Mouse (Mus musculus) NIH3T3 (cell line): Measurements from ENCODE around the gene Myom1.
"Not testable (repeated sequence)": the region's sequence is repeated elsewhere in the genome, so short reads cannot be mapped to it uniquely, and the experiment has no call there.

Source experiments
- DNase-seq: peaks from one replicate; pipeline ENCODE4 v3.0.0-alpha.2; 2012; ENCODE audit warnings: low read depth

The Myom1 gene

DNA sequence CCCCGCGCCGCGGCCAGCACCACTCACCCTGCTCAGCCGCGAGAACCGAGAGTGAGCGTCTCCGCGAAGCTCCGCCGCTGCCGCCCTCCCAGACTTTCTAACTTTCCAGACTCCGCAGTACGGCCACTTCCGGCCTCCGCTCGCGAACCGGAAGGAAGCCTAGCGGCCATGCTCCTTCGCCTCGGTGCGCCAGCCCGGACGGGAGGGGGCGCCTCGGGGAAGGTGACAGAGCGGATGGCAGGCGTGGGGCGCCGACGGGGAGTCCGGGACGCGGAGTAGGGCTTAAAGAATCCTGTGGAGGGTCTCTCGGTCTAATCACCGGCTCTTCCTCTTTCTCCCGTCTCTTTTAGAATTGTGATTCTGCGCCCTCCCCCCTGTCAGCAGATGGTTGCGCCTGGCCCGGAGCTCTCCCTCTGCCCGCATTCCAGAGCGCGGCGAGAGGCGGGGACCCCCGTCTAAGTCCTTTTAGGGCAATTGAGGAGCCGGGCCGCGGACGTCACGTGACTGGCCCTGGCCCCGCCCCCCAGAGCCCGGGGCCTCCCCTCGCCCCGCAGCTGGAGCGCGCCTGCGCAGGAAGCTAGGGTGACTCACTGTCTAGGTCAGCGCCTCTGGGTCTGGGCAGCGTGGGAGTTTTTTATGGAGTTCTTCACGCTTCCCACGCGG, at the start of gene Myom1:
Gene Myom1, plus strand, starts transcription at position 553 of the 663 bp plus-strand sequence.
- DNase-seq, result peak; percentile 100

DNA sequence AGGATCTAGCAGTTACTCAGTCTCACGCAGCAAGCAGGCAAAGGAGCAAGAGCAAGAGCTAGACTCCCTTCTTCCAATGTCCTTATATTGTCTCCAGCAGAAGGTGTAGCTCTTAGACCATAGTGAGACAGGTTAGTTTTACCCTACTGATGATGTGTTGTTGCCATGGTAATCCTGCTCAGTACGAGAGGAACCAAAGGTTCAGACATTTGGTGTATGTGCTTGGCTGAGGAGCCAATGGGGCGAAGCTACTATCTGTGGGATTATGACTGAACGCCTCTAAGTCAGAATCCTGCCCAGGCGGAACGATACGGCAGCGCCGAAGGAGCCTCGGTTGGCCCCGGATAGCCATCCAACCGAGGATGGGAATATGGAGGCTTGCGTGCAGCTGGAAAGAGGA, 38.9 kb upstream of the Myom1 start:
- DNase-seq, result peak; percentile 67

DNA sequence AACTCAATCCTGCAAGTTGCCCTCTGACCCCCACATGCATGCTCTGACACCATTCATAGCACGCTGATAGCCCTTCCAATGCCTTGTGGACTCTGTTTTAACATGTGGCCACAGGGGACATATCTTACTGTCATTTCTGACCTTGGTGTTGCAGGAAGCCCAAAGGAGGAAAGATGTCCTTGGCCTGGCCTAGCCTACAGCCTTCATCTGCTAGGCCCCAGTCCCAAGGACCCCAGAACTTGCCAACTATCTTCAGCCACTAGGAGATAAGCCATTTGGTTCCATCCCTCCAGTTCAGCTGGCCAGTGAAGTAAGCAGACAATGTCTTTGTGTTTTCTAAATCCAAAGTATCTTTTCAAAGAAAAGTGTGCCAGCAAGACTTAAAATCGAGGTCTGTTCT, 37.2 kb upstream of the Myom1 start:
- no peak for DNase-seq

DNA sequence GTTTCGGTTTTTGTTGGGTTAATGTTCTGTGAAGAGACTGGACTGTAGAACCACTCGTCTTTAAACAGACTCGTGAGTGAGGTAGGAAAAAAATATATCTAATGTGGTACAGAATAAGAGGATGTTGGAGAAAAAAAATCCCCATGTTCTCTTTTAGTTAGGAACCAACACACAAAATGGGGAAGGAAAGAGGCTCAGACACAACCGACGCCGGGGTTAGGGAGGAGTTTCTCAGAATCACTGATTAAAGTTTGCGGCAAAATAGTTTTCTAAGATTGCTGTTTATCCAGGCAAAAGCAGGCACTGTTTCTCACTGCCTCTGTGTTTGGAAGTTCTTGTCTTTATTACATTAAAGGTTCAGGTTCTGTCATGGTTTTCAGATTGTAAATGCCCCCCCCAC, 36.3 kb upstream of the Myom1 start:
- DNase-seq, result no peak

DNA sequence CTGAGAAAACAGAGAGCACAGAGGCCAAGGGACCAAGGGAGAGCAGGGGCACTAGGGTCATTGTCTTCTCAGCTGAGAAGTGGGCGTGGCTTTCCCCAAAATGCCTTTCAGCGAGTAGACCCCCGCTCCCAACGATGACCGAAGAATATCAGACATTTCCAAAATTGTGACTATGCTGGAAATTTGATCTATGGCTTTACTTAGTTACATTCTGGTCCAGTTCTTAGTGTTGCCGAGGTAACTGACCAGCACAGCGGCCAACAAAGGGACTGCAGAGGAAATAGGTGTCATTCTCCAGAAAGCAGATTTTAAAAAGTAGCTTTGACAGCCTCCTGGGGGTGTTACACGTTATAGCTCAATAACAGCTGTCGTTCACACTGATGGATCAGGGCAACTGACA, 35.2 kb upstream of the Myom1 start:
- no peak for DNase-seq

DNA sequence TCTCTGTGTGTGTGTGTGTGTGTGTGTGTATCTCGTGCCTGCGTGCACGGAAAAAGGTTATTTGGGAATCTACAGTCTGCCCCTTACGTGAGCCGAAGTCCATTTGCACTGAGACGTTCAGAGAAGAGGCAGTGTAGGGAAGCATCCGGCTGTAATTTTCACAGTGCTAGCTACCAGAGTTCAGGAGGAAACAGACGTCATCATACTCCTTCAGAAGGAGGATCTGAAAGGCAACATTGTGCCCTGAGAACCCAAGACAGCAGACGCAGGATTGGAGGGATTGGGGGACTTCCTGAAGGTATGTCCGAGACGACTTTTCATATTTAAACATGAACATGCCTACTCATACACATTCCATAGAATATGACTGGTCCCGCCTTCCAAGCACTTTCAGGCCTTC, 34.8 kb upstream of the Myom1 start:
- DNase-seq, result no peak

DNA sequence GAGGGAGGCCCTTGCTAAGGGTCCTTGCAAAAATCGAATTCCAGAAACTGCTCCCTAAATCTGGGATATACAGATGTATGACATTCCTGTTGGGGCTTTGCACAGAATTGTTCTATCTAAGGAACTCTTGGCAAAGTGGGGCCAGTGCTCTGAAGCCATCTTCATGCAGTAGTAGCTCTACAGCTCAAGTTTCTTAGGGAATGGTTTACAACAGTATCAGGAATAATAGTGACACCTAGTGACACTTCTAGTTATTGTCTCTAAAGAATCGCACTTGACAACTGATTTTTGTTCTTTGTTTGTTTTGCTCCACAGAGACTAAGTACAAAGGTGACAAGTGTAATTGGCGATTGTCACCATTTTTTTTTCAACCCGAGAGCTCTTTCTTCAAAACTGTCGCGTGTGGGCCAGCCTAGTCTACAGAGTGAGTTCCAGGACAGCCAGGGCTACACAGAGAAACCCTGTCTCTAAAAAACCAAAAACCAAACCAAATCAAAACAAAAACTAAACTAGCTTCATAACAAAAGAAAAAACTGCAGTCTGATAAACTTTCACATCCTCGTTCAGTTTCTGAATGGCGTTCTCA, 33.7 kb upstream of the Myom1 start:
- DNase-seq, result peak; percentile 80

DNA sequence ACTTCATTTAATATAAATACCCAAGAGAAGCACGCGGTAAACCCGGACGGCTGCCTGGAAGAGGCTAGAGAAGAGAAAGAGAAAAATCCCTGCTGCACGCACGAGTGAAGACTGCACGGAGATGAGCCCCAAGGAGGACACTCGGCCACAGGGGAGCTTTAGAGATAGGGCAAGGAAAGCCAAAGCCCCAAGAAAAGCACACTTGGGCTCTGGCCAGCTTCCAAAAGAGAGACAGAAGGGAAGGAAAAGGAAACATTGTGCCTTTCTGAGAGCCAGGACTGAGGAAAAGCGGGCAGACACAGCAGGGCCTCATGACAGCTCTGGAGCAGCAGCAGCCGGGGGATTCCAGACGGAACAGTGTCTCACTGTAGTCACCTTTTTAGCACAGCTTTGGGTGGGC, 31.2 kb upstream of the Myom1 start:
- no peak for DNase-seq

DNA sequence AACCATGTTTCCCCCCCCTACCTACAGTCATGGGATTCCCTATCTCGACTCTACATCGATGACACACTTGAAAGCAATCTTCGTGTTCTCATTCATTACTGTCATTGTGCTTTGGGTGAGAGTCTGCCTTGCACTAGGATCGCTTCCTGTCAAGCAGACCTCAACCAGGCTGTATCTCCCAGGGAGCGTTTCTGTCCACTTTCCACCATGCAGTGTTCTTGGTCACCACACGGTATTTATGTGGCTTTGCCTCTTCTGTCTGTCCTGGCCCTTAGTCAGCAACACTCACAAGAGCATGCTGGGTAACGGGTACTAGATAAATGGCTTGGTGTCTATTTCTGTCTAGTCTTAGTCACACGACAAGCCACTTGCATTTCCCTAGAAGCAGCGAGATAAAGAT, 29.0 kb upstream of the Myom1 start:
- DNase-seq, result no peak

DNA sequence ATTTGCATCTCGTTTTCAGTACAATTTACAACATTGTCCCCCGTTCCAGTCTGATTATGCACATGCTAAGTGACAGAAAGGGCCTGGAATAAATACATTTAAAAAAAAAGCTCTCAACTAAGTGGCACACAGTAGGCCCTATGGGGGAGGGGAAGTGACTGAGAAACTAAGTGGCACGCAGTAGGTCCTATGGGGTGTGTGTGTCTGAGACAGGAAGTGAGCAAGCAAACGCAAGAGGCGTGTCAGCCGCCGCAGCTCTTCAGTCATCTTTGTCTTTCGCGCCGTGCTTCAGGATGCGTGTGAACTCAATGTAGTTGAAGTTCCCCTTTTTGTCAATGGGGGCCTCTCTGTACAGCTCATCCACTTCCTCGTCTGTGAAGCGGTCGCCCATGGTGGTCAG, 28.4 kb upstream of the Myom1 start:
- not testable (repeated sequence) for DNase-seq

DNA sequence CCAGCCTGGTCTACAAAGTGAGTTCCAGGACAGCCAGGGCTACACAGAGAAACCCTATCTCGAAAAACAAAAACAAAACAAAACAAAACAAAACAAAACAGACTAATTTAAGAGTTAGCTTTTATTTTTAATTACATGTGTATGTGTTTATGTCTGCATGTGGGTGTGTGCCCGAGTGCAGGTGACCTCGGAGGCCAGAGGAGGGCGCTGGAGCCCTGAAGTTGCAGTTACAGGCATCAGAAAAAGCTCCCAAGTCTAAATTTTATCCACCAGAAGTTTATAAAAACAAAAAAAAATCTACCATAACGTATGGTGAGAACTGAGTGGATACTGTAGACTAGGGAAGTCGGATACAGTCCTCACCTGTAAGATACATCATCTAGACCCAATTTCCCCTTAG, 24.6 kb upstream of the Myom1 start:
- DNase-seq, result no peak

DNA sequence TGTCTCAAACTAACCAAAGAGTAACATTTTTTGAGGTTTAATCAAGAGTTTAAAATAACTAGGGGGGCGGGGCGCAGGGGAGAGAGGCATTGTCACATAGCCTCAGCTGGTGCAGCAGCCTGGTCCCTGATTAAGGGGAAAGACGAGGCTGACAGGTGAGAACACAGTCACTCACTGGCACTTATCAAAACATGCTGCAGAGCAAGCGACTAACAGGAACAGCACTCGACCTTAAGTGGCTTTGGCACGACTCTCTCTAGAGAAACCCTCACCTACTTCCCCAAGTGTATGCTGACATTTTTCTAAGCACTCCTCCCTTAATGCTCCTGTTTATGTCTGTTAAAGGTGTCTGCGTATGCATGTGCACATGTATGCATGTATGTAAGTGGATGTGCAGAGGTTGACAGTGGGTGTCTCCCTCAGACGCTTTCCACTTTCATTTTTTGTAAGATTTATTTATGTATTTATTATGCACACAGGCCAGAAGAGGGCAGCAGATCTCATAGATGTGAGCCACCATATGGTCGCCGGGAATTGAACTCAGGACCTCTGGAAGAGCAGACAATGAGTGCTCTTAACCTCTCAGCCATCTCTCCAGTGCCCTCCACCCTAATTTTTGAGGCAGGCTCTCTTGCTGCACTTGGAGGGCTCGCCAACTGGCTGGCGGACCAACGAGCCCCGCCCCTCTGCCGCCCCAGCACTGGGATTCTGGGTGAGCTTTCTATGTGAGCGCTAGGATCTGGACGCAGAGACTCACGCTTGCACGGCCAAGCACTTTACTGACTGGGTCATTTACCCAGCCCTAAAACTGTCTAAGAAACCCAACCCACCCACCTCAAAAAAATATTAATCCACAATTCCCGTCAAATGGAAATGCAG, 22.8 kb upstream of the Myom1 start:
- peak; percentile 47 for DNase-seq

DNA sequence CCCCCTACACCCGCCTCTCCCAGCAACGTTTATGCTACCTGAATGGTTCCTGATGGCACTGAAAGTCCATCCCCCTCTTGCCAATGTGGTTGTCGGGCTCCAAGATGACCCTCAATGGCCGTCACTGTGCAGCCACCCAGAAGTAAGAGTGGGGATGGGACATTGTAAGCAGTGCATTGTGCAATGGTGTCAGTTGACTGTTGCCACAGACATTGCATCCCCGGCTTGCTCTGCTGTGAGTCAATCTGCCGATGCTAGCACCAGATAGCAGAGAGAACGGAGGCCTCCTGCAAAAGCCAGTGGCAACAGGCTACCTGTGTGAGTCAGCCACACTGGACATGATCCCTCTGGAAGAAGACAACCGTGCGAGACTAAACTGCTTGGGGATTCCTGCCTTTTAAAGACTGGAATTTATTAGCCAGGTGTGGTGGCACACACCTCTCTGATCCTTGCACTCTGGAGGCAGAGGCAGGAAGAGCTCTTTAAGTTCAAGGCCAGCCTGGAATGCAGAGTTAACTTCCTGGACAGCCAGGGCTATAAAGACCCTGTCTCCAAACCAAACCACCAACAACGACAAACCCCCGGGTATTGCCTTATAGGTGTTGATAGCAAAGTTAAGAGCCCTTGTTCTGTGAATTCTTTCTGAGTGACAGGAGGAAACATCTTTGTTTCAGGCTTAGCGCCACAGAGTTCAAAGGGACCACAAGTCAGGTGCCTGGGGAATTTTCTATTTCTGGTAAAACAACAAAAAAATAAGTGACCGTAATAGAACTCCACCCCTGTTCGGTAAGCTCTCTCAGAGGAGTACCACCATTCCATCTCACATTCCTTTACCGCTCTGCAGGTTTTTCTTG, 16.7 kb upstream of the Myom1 start:
- DNase-seq, result no peak

DNA sequence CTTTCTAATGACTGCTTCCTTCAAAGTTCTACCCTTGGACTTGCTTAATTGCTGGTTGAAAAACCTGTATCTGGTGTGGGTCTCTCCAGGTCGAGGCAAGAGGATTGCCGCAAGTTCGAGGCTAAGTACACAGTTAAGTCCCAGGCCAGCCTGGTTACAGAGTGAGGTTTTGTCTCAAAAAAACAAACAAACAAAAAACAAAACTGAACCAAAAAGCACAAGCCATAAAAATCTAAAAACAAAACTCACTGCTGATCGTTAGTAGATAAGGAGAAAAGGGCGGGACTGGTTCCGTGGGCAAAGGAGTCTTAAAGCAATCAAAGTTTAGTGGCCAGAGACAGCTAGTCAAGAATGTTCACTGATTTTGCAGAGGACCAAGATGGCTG, 16.1 kb upstream of the Myom1 start:
- DNase-seq, result no peak

DNA sequence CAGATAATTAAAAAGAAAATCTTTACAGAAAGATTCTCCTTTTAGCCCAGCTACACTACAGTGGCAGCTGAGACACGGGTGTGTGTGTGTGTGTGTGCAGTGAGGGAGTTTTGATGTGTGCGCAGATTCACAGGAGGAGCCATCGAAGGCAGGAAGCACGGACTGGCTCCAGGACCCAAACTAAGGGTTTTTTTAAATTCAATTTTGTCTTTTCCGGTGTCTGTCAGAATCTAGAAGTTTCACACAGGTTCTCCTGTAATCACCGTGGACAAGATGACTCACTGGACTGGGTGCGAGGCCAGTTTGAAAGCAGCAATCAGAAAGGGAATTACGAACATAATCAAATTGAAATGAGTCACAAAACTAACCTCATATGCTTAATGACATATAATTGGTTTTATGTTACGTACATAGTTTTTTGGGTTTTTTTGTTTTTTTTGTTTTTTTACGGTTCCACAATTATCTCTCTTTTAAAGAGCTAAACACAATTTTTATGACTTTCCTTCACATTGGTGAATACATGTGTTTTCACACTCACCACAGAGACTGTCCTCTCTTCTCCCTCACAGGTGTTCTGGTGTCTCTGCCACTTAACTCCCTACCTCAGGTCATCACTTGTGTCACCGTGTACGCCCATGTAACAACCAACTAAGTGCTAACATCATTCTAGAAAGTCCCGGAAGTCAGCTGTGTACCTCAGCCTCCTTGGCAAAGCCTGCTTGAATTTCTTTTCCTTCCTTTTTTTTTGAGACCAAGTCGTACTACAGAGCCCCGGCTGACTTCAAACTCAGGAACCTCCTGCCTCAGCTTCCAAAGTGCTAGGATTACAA, 15.4 kb upstream of the Myom1 start:
- DNase-seq, result no peak

DNA sequence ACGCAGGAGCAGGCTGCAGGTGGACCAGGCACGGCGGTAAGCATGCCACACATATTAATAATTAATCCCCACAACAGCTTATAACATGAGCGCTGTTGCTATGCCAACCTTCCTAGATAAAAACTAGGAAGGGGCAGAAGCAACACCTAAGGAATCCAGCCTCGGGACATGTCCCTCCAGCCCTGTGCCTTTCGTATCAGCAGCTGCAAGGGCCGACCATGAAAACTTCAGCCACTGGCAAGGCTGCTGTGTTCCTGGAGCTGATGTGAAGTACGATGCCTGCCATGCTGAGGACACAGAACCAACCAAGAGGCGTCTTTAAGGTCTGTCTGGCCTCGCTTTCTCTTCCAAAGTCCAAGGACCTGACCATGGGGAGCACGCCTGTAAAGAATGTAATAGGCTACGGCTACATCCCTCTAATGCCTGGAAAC, 14.1 kb upstream of the Myom1 start:
- no peak for DNase-seq

DNA sequence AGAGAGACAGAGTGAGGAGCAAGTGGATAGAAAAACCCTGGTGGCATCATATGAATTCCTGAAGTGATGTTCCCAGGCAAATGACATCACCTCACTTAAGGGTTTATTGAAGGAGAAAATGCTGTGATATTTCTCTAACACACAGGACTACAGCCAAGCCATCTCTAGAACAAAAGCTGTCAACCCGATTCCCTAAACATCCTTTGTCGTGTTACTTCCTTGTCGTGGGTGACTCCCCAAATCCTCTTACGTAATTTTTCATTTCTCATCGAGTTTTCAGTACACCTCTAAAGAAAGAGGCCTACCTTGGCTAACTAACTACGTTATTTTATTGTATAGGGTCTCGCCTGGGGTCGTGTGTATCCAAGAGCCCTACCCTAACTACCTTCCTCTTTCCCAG, 13.0 kb upstream of the Myom1 start:
- no peak for DNase-seq

DNA sequence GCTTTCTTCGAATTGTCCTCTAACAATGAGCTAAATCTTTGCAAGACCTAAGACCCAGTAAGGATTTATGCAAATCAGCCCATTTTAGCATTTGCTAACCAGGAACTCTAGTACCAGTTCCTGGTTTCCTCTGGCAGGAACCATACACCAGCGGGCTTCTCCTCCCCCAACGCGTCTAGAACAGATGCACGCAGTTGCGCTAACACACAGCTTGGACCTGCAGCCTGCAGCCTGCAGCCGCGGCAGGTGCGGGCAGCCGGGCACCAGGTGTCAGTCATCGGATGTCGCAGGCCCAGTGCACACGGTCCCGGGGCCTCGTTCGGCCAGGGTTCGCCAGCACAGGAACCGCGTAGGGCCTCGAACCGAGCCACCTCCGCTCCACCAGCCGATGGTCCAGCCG, 12.4 kb upstream of the Myom1 start:
- no peak for DNase-seq

DNA sequence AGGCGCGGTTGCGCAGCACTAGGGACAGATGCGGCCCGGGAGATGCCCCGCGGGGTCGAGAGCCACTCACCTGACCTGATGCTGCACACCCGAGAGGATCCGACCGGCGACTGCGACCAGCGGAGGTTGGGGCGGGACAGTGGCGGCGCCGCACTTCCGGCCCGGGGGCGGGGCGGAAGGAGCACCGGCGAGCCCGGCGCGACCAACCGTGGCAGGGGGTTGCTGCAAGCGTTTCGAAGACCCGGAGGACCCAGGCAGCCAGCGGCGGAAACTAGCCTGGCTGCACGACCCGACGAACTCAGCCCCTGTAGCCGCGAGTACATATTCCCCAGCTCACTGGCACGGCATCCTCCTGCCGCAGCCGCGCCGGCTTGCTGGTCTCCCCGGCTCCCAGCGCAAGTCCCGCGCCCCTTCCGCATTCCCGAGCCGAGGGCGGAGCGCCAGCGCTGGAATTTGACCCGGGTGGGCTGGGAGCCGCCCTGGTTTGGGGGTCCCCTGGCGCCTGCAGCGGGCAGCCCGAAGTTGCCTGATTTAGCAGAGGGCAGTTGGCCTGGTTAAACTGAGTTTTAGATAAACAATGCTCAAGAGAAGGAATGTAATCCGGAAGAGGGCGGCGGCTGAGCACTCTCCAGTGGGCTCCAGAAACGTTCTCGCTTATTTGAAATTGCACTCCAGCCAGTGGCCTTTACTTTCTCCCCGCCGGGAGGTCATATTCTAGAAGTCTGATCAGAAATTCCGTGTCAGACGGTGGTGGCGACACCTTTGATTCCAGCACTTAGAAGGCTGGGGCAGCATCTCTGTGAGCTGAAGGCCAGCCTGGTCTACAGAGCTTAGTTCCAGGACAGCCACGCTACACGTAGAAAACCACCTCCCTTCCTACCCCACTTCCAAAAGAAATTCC, 11.8 kb upstream of the Myom1 start:
- peak; percentile 87 for DNase-seq
